Mouse (Mus musculus) Patski (cell line): ENCODE data around the gene Ctsd. TPM values are rescaled to one million over a fixed set of nuclear protein-coding genes. Genes with fewer than 3 reads are reported as not detected.

Experiments
- ATAC-seq: fragments of 100-300 bp; one replicate; pipeline ENCODE4 v1.8.0; 2021
- CTCF ChIA-PET: fragments of 350-600 bp; sonication (Branson Sonifier 250); formaldehyde crosslinking; loops from one replicate; lab custom pipeline; 2022; ENCODE audit warnings: inconsistent platforms; lab: Charles Lee
- POLR2A ChIA-PET: fragments of 350-600 bp; sonication (Branson Sonifier 250); formaldehyde crosslinking; loops from one replicate; lab custom pipeline; 2022; ENCODE audit warnings: antibody characterized with exemption, inconsistent platforms; lab: Charles Lee
- DNase-seq: peaks from one replicate; pipeline ENCODE4 v3.0.0-alpha.2; 2011; ENCODE audit warnings: low read depth, low spot score
- H3K27me3 ChIP-seq: fragments of 371-371 bp; one replicate; pipeline ENCODE4 v1.5.1; 2021
- CTCF ChIP-seq: fragments of 100-300 bp; IDR thresholded peaks from one replicate; pipeline ENCODE4 v1.5.1; 2021
- in situ Hi-C: fragments of 300-500 bp; cut with MboI; formaldehyde crosslinking; loops from 3 replicates; pipeline ENCODE4 v1.11.1; 2018; ENCODE audit warnings: low pct_unique_long_range_greater_than_20kb, mixed read lengths
- polyA plus RNA-seq: library from polyadenylated mRNA; unstranded; gene quantifications from one replicate; pipeline ENCODE4 v1.2.3, GENCODE M21; 2021

Gene Ctsd
- polyA plus RNA-seq, 1 experiment from 2014 or later, result 3,389 TPM

DNA sequence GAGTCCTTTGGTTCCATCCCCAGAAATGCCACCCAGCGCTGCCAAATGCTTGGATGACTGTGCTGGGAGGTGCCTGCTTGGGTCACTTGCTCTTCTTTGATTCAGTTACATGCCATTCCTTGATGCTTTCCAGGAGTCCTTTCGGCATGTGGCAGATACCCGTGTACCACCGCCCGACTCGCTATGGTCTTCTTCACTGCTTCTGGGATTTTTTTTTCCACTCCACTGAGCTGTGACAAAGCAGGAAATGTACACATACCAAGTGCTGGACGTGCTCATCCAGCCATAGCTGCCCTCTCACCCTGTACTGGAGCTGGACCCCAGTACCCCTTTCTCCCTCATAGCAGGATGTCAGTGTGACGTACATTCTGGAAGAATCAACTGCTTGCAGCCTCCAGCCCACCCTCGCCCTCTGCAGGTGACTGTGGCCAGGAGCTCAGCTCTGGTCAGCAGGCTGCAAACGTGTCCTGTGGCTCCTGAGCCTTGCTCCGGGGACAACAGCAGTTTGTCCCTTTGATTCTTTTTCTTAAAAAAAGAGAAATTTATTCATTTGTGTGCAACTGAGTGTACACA is 37.9 kb upstream of the Ctsd start:
- ChIA-PET POLR2A (interaction anchor here (0.6 to 10.2 kb wide), 10 partner anchors 11 to 1315 kb away, joined by 3 to 91 read pairs (median 6); partner anchors contain the start of genes Ctsd, Gm49369, Ifitm10 and Tnni2), CTCF (interaction anchor here (0.8 to 4.6 kb wide), 13 partner anchors 9 to 92 kb away, joined by 3 to 29 read pairs (median 5); partner anchors contain the start of gene Ctsd)
- H3K27me3 ChIP-seq, result no peaks in the 10 kb centered on the region
- in situ Hi-C loops, result no loop called here
- no peak for DNase-seq
- ATAC-seq, result peak; percentile 56
- TF ChIP-seq CTCF, result no peak

DNA sequence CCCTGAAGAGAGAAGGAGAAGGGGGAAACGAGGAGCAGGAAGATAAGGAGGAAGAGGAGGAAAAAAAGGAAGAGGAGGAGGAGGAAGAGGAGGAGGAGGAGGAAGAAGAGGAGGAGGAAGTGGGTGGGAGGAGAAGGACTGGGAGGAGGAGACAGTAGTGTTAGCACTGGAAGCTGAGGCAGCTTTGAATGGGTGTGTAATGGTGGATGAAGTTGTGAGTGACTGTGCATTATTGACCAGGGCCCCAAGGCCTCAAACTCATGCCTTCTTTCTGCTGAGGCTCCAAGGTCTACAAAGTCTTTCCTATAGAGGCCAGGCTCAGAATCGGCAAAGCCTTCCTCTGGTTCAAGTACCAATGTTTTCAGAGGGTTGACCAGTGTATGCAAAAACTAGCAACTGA is 34.0 kb upstream of the Ctsd start:
- POLR2A ChIA-PET, result interaction anchor here (1.1 to 10.2 kb wide), 2 partner anchors 11 to 47 kb away, joined by 4 to 91 read pairs; partner anchors contain the start of gene Ifitm10

DNA sequence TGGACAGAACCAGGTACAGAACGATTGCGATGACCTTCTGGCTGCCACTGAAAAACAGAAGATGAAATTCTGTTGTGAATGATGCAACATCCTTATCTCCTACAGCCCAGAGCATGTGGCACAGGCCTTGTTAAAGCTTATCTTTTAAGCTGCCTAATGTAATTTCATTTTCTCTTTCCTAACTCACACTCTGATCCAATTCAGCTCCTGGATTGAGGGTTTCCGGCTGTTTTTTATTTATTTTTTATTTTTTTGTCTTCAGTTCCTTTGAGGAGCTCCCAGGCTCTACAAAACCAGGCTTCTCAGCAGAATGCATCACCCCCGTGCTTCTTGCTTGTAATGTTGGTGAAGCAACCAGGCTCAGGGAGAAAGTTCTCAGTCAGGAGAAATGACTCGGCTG is 32.0 kb upstream of the Ctsd start:
- no peak for ATAC-seq

More for the DNA sequence above, 34.0 kb upstream of the Ctsd start:
- no peak for TF ChIP-seq CTCF
- no peaks in the 10 kb centered on the region for H3K27me3 ChIP-seq
- in situ Hi-C loops, result no loop called here
- DNase-seq (no peak), ATAC-seq (no peak)
- CTCF ChIA-PET, result no interaction called here

DNA sequence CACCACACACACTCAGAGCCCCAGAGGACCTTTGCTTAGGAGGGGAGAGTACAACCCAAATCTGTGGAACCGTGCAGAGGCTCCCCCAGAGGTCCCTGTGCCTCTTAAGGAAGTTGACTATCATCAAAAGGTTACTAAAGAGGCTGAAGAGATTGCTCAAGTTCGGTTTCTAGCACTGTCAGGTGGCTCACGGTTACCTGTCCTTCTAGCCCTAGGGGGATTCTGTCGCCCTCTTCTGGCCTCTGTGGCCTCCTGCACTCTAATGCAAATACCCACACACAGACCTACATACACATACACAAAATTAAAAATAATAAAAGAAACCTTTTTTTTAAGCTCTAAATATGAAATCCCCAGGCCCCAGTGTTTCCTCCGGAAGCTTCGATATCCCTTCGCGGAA is 30.8 kb upstream of the Ctsd start:
- CTCF ChIA-PET, result interaction anchor here (1.4 to 2.2 kb wide), 4 partner anchors 10 to 18 kb away, joined by 4 to 7 read pairs (median 6); no protein-coding TSS in a partner anchor
- POLR2A ChIA-PET, result interaction anchor here (0.7 to 1.4 kb wide), 3 partner anchors 13 to 53 kb away, joined by 3 read pairs; no protein-coding TSS in a partner anchor
- no peak for ATAC-seq
- no peak for DNase-seq
- H3K27me3 ChIP-seq, result no peaks in the 10 kb centered on the region
- in situ Hi-C loops, result no loop called here
- no peak for TF ChIP-seq CTCF

More for the DNA sequence above, 32.0 kb upstream of the Ctsd start:
- TF ChIP-seq CTCF, result no peak
- CTCF ChIA-PET, result interaction anchor here (0.9 to 1.7 kb wide), 2 partner anchors 31 to 57 kb away, joined by 3 to 4 read pairs; no protein-coding TSS in a partner anchor
- POLR2A ChIA-PET, result interaction anchor here (0.6 to 2.1 kb wide), 3 partner anchors 10 to 47 kb away, joined by 4 to 8 read pairs (median 8); no protein-coding TSS in a partner anchor
- in situ Hi-C loops, result no loop called here
- H3K27me3 ChIP-seq, result no peaks in the 10 kb centered on the region
- no peak for DNase-seq

DNA sequence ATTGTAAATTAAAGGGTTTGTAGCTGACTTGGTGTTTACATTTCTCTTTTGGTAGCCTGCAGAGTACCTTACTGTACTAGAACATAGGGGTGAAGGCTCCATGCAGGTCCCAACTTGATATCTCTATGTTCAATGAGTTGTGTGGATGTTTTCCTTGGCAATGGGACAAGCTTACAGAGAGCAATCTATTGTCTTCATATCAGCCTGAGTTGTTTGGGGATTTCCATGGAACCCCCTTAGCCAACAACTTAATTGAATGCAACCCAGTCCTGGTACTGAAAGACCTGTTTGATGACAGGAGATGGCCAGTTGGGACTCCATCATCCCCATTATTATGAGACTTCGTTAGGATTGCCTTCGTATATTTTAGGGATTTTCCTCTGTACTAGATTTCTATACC is 30.2 kb upstream of the Ctsd start:
- TF ChIP-seq CTCF, result no peak
- DNase-seq, result no peak
- in situ Hi-C loops, result no loop called here
- no peak for ATAC-seq
- ChIA-PET CTCF (interaction anchor here (1.4 to 2.2 kb wide), 4 partner anchors 9 to 17 kb away, joined by 4 to 7 read pairs (median 6); no protein-coding TSS in a partner anchor), POLR2A (interaction anchor here (0.7 to 1.4 kb wide), 3 partner anchors 13 to 53 kb away, joined by 3 read pairs; no protein-coding TSS in a partner anchor)
- H3K27me3 ChIP-seq, result no peaks in the 10 kb centered on the region

DNA sequence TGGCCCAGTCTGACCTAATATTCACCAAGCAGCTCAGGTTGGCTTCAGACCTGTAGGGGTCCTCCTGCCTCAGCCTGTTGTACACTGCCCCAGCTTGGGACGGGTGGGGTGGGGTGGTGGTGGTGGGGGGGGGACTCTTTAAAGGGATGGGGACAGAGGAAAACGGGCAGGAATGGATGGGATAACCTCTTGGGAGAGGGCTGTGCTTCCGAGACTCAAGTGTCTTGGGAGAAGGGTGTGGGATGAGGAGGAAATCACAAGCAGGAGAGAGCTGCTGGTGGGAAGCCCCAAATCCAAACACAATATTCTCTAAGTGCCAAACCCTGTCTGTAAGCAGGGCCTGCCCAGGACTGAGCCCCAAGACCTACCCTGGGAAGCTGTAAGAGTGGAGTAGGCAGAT is 28.4 kb upstream of the Ctsd start:
- in situ Hi-C loops, result no loop called here
- H3K27me3 ChIP-seq, result no peaks in the 10 kb centered on the region
- POLR2A ChIA-PET, result interaction anchor here (1.3 kb wide), 1 partner anchor 29 kb away, joined by 3 read pairs; no protein-coding TSS in a partner anchor
- TF ChIP-seq CTCF, result no peak
- CTCF ChIA-PET, result no interaction called here
- DNase-seq (no peak), ATAC-seq (no peak)

DNA sequence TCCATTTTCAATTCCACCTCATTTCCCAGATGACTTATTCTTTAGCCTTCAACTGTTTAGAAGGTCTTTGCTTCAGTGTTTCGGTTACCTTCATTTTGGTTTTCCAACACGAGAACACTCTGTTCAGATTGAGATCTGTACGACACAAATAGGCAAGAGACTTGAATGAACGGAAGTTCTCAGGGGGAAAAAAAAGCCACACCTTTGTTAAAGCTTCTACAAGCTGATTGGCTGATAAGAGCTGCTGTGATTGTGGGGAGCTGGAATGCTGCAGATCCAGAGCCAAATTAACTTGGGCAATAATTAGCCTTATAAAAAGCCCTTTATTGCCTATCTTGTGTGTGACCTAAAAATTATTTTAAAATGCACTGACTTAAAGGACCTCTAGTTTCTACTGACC is 27.5 kb upstream of the Ctsd start:
- in situ Hi-C loops, result no loop called here
- no peak for DNase-seq
- ChIA-PET CTCF (interaction anchor here (1.1 to 1.3 kb wide), 2 partner anchors 9 to 10 kb away, joined by 3 to 5 read pairs; no protein-coding TSS in a partner anchor), POLR2A (interaction anchor here (1.2 kb wide), 1 partner anchor 28 kb away, joined by 6 read pairs; the partner anchor contains the start of gene Ctsd)
- H3K27me3 ChIP-seq, result no peaks in the 10 kb centered on the region
- TF ChIP-seq CTCF, result no peak
- no peak for ATAC-seq

DNA sequence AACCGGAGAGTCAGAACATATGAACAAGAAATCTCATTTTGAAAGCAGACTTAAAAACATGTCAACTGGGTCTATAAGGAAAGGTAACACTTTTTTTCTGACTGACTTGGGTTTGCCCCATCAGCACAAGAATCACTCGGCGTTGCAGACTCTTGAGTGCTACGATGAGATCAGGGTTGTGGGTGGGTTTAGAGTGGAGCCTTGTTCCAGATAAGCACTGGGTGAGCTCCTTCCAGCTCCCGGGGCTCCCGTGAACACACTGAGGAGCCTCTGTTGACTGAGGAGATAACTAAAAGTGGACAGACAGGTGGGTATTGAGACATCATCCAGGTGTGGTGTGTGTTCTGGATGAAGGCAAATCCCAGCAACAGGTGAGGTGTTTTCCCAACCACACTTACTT is 25.4 kb upstream of the Ctsd start:
- DNase-seq (no peak), ATAC-seq (no peak)
- ChIA-PET POLR2A (no interaction called here), CTCF (interaction anchor here (1.4 to 2.4 kb wide), 2 partner anchors 12 kb away, joined by 3 to 7 read pairs; no protein-coding TSS in a partner anchor)
- no peaks in the 10 kb centered on the region for H3K27me3 ChIP-seq
- TF ChIP-seq CTCF, result no peak
- in situ Hi-C loops, result no loop called here

DNA sequence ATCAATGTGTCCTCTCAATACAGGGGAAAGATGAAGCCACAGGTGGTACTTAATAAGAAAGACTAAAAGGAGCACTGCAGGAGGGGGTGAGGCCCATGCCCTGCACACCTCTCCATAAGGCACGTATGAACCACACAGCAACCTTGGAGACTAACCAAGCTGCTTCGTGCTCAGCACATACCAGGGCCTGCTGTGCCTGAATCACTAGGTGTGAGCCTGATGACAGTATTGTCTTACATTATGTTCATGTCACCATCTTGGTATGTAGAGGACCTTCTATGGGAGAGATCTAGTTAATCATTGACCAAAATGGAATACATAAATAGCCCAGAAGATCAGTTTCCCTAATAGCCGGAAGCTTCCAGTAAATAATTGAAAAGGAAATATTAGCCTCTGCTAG is 21.8 kb upstream of the Ctsd start:
- ATAC-seq, result peak; percentile 92
- ChIA-PET POLR2A (interaction anchor here (0.8 to 3.3 kb wide), 13 partner anchors 9 to 37 kb away, joined by 3 to 17 read pairs (median 4); partner anchors contain the start of genes Ctsd, Gm49369 and Syt8), CTCF (interaction anchor here (1.0 to 3.2 kb wide), 10 partner anchors 9 to 38 kb away, joined by 3 to 16 read pairs (median 6); partner anchors contain the start of genes Ctsd and Gm49369)
- TF ChIP-seq CTCF, result no peak
- no peak for DNase-seq
- in situ Hi-C loops, result no loop called here
- no peaks in the 10 kb centered on the region for H3K27me3 ChIP-seq

DNA sequence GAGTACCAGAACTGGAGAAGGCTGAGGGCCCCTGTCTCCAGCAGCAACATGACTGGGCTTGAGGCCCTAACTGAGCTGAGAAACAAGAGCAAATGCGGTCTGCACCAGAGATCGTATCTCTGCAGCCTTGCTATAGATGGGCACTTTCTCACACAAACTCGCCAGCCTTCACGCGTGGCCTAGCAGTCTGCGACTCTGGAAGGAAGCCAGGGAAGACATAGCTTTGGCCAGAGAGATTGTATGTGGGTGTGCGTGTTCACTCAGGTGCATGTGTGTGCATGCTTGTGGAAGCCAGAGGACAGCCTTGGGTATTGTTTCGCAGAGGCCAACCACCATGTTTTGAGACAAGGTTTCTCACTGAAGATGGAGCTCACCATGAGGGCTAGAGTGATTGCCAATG is 20.8 kb upstream of the Ctsd start:
- ATAC-seq (no peak), DNase-seq (no peak)
- in situ Hi-C loops, result no loop called here
- ChIA-PET POLR2A (interaction anchor here (0.6 to 3.3 kb wide), 9 partner anchors 8 to 37 kb away, joined by 3 to 17 read pairs (median 8); partner anchors contain the start of genes Ctsd and Gm49369), CTCF (interaction anchor here (0.9 to 3.2 kb wide), 11 partner anchors 10 to 46 kb away, joined by 3 to 16 read pairs (median 5); partner anchors contain the start of genes Ctsd and Gm49369)
- no peak for TF ChIP-seq CTCF
- no peaks in the 10 kb centered on the region for H3K27me3 ChIP-seq
